Mouse (Mus musculus): Measurements from ENCODE around the gene Gm10337.

Gene Gm10337

GRCm38 (mm10) chr15:102499851-102500250 is 3.7 kb upstream of the Gm10337 start:
- in situ Hi-C loops (cut with MboI, MseI) = loop anchor here (10.0 kb wide), 1 partner anchor 415 kb away; no protein-coding TSS in a partner anchor

DNA sequence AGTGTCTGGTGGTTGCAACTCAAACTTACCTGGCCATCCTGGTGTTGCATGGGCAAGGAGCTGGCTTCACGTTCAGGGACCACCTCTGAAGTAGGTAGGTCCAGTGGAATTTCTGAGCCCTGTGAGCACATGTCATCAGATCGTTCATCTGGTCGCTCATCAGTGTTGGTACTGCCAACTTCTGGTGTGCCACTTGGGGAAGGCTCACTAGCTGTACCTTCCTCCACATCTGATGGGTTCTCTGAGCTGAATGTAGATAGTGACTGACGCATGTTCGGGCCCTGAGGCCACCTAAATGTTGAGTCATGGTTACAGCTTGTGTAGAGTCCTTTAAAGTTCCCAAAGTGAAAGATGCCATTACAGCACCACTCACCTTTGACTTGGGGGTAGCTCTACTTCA is 3.0 kb upstream of the Gm10337 start:
- in situ Hi-C loops (cut with MboI, MseI) = loop anchor here (10.0 kb wide), 1 partner anchor 416 kb away; no protein-coding TSS in a partner anchor

DNA sequence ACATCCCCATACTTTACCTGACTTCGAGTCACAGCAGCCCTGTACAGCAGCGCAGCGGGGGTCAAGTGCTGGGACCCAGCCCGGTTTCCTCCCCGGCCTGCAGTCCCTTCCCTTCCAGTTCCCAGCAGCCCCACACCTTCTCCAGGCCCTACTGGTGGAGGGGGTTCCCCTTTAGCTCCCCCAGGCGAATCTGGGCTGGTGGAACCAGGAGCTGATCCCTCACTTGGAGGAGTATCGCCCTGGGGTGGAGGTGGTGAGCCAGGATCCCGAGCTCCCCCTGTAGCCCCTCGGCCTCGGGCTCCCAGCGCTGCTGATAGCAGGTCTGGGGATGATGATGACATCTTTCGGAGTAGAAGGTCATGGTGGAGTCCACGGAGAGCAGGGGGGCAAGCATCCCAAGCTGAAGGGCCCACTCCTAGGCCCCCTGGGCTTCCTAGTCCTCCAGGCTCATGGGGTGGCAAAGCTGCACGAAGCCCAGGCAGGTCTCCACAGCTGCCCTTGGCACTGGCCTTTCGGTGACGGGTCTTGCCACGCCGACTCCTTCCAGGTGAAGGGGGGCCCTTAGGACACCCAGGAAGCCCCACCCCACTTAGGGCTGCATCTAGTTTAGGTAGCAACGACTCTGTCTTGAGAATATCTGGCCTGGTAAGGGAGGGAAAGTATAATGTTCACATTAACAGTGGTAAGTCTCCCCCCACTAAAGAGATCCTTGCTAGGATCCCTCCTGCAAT is 2.3 kb upstream of the Gm10337 start:
- in situ Hi-C loops (cut with MboI, MseI) = loop anchor here (10.0 kb wide), 1 partner anchor 416 kb away; no protein-coding TSS in a partner anchor

GRCm38 (mm10) chr15:102502254-102502840 is 1.2 kb upstream of the Gm10337 start:
- in situ Hi-C loops (cut with MboI, MseI) = loop anchor here (10.0 kb wide), 1 partner anchor 418 kb away; no protein-coding TSS in a partner anchor

DNA sequence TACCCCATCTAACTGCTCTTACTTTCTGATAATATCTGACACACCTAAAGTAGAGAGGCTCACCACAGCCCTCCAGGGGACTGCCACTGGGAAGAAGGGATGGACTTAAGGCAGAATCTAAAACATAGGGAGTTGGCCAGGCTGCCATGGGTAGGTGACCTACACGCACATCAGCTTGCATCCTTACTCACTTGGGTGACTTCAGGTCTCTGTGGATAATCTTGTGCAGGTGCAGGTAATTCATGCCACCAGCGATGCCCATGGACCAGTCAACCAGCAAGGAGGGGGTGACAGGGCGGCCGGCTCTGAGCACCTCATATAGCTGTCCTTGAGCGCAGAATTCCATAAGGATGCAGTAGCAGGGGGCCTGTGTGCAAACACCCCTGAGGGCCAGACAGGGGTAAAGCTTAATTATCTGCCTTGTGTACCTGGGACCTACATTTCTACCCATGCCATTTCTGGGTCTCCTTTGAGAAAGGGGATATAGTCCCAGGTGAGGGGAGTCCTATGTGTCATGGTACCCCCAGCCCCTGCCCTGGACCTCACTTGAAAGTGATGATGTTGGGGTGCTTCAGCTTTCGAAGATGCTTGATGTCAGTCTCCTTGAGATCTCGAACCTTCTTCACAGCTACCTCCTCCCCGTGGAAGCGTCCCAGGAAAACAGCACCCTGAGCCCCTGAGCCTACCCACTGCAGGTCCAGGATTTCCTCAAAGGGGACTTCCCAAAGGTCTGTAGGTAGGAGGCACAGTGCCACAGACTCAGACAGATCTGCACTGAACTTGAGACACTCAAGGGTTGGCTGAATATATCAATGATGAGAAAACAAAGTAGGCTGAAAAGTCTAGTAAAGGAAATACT is 631 bp downstream of the Gm10337 start:
- in situ Hi-C loops (cut with MboI, MseI) = loop anchor here (10.0 kb wide), 1 partner anchor 419 kb away; no protein-coding TSS in a partner anchor

GRCm38 (mm10) chr15:102505073-102505769 is 1.7 kb downstream of the Gm10337 start:
- in situ Hi-C loops (cut with MboI, MseI) = loop anchor here (10.0 kb wide), 1 partner anchor 420 kb away; no protein-coding TSS in a partner anchor

DNA sequence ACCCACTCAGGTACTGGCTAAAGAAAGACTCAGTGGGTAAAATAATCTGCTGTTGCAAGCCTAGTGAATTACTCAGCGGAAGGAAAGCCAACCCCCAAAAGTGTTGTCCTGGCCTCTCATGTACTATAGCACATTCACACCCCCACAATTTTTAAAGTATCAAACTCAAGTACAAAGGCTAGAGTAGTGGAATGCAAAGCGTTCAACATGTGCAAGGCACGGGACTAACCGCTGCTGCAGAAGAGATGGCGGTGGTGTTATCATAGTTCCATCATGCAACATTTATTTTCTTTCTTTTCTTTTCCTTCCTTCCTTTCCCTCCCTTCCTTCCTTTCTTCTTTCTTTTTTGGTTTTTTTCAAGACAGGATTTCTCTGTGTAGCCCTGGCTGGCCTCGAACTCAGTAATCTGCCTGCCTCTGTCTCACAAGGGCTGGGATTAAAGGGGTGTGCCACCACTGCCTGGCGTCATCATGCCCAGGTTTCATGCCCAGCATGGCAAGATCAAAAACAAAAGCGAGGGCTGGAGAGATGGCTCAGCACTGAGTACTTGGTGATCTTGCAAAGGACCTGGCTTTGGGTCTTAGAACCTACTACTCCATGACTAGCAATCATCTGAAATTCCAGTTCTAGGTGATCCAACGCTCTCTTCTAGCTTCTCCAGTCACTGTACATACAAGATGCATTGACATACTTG is 2.4 kb downstream of the Gm10337 start:
- in situ Hi-C loops (cut with MboI, MseI) = loop anchor here (10.0 kb wide), 1 partner anchor 421 kb away; no protein-coding TSS in a partner anchor

GRCm38 (mm10) chr15:102506464-102506830 is 2.9 kb downstream of the Gm10337 start:
- in situ Hi-C loops (cut with MboI, MseI) = loop anchor here (10.0 kb wide), 1 partner anchor 422 kb away; no protein-coding TSS in a partner anchor

- in situ Hi-C loops (cut with MboI, MseI) = loop anchor here (10.0 kb wide), 1 partner anchor 422 kb away; no protein-coding TSS in a partner anchor
Observed at GRCm38 (mm10) chr15:102506864-102507263, 3.3 kb downstream of the Gm10337 start.

DNA sequence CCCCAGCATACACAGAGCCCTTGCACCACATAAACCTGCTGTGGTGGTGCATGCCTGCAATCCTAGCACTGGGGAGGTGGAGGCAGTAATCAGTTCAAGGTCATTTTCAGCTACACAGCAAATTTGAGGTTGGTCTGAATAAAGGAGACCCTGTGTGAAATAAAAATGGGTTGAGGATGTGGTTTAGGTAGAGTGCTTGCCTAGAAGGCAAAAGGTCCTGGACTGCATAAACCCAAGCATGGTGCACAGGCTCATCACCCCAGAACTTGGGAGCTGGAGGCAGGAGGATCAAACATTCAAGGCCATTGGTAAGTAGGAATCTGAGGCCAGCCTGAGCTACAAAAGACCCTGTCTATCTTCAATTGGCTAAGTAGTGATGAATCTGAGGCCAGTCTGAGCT is 4.0 kb downstream of the Gm10337 start:
- in situ Hi-C loops (cut with MboI, MseI) = loop anchor here (10.0 kb wide), 1 partner anchor 423 kb away; no protein-coding TSS in a partner anchor

GRCm38 (mm10) chr15:102508336-102508735 is 4.8 kb downstream of the Gm10337 start:
- in situ Hi-C loops (cut with MboI, MseI) = loop anchor here (10.0 kb wide), 1 partner anchor 424 kb away; no protein-coding TSS in a partner anchor

DNA sequence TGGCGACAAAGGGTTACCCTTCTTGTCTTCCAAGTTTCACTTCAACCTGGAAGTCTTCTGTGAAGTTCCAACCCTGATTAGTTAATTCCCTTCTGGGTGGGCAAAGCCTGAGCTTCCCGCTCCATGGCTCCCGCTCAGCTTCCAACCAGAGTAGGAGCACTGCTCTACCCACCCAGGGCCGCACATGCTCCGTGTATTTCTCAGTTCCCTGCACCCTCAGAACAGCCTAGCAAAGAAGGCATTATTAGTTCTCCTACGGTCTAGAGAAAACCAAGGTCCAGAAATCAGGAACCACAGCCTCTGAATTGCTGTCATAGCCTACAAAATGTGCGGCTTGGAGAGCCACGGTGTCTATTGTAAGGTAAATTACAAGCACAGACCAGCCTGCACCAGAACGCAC is 6.6 kb downstream of the Gm10337 start:
- in situ Hi-C loops (cut with MboI, MseI) = loop anchor here (10.0 kb wide), 1 partner anchor 1245 kb away; no protein-coding TSS in a partner anchor

DNA sequence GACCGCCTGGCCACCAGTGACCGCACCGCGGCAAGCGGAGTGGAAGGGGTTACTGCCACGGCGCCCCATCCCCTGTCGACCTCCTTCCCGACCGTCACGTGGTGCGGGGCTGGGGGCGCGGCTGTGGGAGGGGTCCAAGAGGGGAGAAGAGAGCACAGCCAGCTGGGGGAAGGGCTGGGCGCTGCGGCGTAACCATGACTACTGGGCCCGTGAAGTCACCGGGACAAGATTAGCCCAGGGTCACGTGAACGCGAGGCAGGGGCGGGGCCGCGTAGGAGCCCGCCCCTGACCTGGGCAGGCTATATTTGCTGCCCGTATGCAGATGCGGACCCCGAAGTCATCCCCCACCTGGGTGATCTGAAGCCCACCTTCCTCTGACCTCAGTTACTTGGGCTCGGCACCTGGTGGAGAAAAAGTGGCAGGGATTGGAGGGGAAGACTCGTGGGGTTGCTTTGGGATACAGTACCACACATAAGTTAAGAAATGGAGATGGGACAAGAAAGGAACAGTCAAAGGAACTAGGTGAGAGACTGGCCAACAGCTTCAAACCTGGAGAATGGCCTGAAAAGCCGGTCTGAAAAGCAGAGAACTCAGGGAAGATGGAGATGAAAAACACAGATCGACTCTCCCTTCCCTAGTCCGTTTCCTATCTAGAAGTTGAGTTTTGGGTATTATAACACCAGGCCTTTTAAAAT is 7.2 kb downstream of the Gm10337 start:
- in situ Hi-C loops (cut with MboI, MseI) = loop anchor here (10.0 kb wide), 1 partner anchor 1246 kb away; no protein-coding TSS in a partner anchor

DNA sequence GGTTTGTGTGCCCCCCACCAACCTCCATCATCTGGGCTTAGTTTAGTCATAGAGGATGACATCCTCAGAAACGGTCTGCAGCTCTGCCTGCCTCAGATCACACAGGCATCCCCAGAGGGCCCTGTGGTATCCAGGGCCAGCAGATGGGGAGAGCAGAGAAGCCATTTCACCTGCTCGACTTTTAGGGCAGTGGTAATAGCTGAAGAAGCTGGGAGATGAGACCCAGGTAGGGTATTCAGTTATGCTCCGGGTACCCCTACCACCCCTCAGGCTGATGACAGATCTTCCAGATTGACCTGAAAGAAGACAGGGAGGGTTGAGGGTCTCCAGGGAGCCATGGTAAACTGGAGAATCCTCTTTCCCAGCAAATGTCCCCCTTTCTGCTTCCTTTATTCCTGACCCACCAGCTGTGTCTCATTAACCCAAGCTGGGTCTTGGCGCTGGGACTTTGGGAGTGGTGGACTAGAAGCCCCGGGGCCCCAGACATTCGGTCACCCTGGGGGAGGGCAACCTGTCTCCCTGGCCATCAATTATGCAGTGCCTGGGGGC is 7.8 kb downstream of the Gm10337 start:
- in situ Hi-C loops (cut with MboI, MseI) = loop anchor here (10.0 kb wide), 1 partner anchor 1247 kb away; no protein-coding TSS in a partner anchor

- in situ Hi-C loops (cut with MboI, MseI) = loop anchor here (10.0 kb wide), 1 partner anchor 1247 kb away; no protein-coding TSS in a partner anchor
Observed at GRCm38 (mm10) chr15:102512010-102512409, 8.5 kb downstream of the Gm10337 start.

GRCm38 (mm10) chr15:102512471-102512870 is 8.9 kb downstream of the Gm10337 start:
- in situ Hi-C loops (cut with MboI, MseI) = loop anchor here (10.0 kb wide), 1 partner anchor 1248 kb away; no protein-coding TSS in a partner anchor

GRCm38 (mm10) chr15:102513004-102513403 is 9.5 kb downstream of the Gm10337 start:
- in situ Hi-C loops (cut with MboI, MseI) = loop anchor here (10.0 kb wide), 1 partner anchor 1248 kb away; no protein-coding TSS in a partner anchor

DNA sequence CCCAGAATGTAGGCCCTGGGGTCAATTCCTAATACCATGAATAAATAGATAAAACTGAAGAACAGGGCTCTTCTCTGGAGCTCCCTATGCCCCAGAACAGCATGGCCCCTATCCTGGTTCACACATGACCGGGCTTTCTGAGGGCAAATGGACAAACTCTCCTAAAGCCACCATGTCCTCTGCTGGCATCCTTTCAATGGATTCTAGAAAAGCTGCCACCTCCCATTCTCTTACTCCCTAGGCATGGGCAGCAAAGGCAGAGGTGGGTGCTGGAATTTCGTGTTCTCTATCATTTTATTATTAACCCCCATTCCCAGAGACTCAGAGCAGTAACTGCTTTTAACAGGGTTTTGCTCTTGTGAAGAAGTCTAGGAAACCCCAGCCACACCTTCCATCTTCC is 11.7 kb downstream of the Gm10337 start:
- in situ Hi-C loops (cut with MboI, MseI) = loop anchor here (10.0 kb wide), 1 partner anchor 1250 kb away; no protein-coding TSS in a partner anchor

DNA sequence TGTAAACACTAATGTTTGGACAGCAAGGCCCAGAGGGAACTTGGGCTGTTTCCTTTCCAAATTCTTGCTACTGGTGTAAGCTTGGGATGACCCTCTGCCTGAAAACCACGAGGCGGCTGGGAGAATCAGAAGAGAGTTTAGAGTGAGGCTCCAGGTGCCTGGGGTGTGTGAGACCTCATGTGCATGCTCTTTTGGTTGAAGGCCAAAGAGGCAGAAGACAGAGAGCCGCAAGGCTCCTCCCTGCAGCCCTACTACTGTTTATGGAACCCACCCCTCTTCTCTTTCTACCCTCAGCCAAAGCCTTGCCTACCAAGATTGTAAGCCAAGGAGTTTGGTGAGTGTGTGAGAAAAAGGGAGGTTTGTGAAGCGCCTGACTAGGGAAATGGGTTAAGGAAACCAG is 12.3 kb downstream of the Gm10337 start:
- in situ Hi-C loops (cut with MboI, MseI) = loop anchor here (10.0 kb wide), 1 partner anchor 1251 kb away; no protein-coding TSS in a partner anchor

All from T-helper 2 cell (primary cell).